In the genomic region with DNA sequence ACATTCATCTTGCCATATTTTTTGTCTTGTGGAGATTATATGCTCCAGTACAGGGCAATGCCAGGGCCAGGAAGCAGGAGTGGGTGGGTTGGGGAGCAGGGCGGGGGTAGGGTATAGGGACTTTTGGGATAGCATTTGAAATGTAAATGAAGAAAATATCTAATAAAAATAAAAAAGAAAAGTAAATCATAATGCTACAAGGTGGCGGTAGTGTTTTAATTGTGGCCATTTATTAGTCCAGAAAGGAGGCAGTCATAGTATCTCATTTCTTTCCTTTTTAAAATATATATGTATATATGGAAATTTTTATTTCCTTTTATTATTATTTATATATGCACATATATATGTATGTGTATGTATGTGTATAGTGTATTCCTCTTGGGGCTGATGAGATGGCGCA, we compare ENCODE assay signal across 17 mouse cellular contexts.
"Had no signal": no experiment of that assay in that cellular context is flagged by ENCODE, and none has a peak within 500 bp of the region (broad histone marks: within the 10 kb centered on the region; RNA-seq: fewer than 3 reads in every experiment).

No protein-coding gene starts in this region.

- ATAC-seq: midbrain, embryonic 16.5 days had no signal

- H3K27ac ChIP-seq: midbrain, embryonic 10.5 days; midbrain, embryonic 12.5 days; neural tube, embryonic 13.5 days; neural tube, embryonic 15.5 days; stomach, embryonic 15.5 days; stomach, postnatal 0 days had no signal

- DNase-seq: lung, adult 18-20 months; lung, embryonic 14.5 days; lung, postnatal 10 days; lung, postnatal 4 days; midbrain, embryonic 14.5 days; right cerebral cortex, postnatal 14 days; thymus, adult 2 months; thymus, postnatal 25 days; thymus, postnatal 4 days had no signal

- H3K4me1 ChIP-seq: midbrain, embryonic 10.5 days; midbrain, embryonic 12.5 days; neural tube, embryonic 13.5 days; neural tube, embryonic 15.5 days; stomach, embryonic 15.5 days had no signal

- H3K36me3 ChIP-seq: midbrain, embryonic 10.5 days; midbrain, embryonic 12.5 days; stomach, embryonic 15.5 days had no signal

- H3K27me3 ChIP-seq: midbrain, embryonic 12.5 days; neural tube, embryonic 13.5 days; neural tube, embryonic 15.5 days; stomach, embryonic 15.5 days had no signal

- H3K4me3 ChIP-seq: midbrain, embryonic 10.5 days; midbrain, embryonic 12.5 days; myocyte; neural tube, embryonic 13.5 days; neural tube, embryonic 15.5 days; stomach, embryonic 15.5 days had no signal

- H3K9me3 ChIP-seq: midbrain, embryonic 10.5 days; midbrain, embryonic 12.5 days; neural tube, embryonic 13.5 days; neural tube, embryonic 15.5 days; stomach, embryonic 15.5 days had no signal
